Mouse (Mus musculus): ENCODE measurements at regions not wholly inside any gene's neighbourhood (a gene's known extent, or its start where the extent isn't known, plus 50 kb on each side); places are given as distances from the start of the nearest gene placed in this dataset.
A peak's percentile ranks its signal among the peaks of the same experiment; 100 is the strongest.

GRCm38 (mm10) chr4:55207749-55208385 is 142.0 kb upstream of the Rad23b start:
- H3K36me3 ChIP-seq, result no peaks in the 10 kb centered on the region
- peaks cover 3% of the 10 kb centered on the region; the same call in 1 of the 2 replicates for H3K27me3 ChIP-seq
- peaks cover 28% of the 10 kb centered on the region for H3K4me1 ChIP-seq (replicated peaks)
- peak overlapping the region; percentile 69 for H3K27ac ChIP-seq
- WGBS, result 14% methylated on average over 13 of the region's 13 CpGs
- H3K4me2 ChIP-seq (replicated peaks), result peak overlapping the region; percentile 38
- H3K9ac ChIP-seq (replicated peaks), result no peak overlapping the region
- no peaks in the 10 kb centered on the region for H3K9me3 ChIP-seq
- H3K4me3 ChIP-seq (replicated peaks), result no peak overlapping the region
- peak; percentile 63 for ATAC-seq

DNA sequence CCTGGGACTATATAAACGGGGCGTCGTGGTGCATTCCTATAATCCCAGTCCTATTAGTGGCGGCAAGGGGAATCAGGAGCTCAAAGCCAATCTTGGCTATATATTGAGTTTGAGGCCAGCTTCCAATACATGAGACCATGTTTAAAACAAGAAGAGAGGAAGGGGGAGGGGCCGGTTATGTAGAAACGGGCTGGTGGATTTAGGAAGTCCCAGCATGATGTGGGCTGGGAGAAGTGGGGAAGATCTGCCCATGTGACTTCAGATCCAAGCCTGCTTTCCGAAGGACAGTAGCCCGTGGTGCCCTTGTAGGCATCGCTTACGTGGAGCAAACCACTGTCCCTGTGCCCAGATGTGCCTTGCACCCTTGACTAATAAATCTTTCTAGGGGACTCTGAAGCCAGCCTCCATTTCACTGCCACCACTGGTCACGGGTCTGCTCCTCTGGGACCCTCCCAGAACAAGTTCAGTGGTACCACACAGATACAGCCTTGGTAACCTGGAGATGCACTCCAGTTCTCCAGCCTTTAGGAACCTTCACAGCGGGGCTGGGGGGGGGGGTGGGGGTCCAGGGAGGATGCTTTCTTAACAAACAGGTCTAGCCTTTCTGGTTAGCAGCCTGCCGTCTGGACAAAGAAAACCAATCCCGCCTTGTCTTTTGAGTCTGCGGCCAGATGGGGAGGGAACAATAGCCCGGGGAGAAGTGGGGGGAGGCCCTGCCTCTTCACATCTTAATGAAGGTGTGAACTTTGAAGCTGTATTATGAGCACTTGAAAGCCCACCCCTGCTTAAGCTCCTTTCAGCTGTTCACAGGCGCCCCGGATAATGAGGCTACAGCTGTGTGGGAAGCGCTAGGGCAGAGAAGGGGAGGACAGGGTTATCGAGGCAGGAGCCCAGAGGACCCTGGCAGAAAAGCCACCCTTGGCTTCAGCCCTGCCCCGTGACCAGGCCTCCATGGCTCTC is 141.2 kb upstream of the Rad23b start:
- Histone ChIP-seq H3K27me3 (no peaks in the 10 kb centered on the region), H3K27ac (peak overlapping the region; percentile 69), H3K9ac (replicated peaks) (no peak overlapping the region; the same call in 1 of the 2 replicates), H3K4me3 (replicated peaks) (no peak overlapping the region), H3K4me2 (replicated peaks) (peak overlapping the region; percentile 38), H3K4me1 (replicated peaks) (peaks cover 27% of the 10 kb centered on the region), H3K36me3 (no peaks in the 10 kb centered on the region), H3K9me3 (no peaks in the 10 kb centered on the region)
- 2% methylated on average over 21 of the region's 21 CpGs for WGBS
- ATAC-seq, result peak; percentile 92

DNA sequence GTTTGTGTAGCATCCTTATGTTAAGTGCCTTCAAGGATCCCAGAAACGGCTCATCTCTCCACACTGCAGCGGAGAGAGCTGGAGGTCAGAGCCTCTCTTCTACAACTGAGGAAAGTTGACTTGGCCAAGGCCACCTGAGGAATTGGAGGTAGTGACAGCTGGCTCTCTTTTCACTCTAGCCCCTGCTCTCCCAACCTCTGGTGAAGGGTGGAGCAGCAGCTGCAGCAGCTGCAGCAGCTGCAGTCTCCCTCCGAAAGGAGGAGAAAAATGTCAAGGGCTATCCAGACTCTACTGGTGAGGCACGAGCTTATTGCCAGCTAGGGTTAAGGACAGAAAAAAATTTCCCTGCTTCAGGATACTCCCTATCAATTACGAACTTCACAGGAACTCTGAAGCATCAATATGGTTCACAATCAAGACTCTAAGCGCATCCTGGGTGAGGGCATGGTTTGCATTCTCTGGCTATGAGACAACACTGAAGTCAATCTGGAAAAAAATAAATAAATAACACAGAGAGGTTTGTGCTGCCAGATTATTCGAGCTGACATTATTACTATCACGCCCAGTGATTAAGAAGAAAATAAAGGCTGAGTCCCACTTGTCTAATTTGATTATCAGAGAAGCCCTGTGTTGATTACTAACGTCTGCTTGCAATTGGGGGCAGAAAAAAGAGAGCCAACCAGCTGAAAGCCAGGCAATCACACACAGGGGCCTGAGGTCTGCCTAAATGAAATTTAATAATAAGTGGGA is 134.2 kb upstream of the Rad23b start:
- no peak overlapping the region for H3K4me3 ChIP-seq (replicated peaks)

GRCm38 (mm10) chr4:55216175-55216545 is 133.7 kb upstream of the Rad23b start:
- Histone ChIP-seq H3K4me3 (replicated peaks) (no peak overlapping the region), H3K27me3 (no peaks in the 10 kb centered on the region), H3K4me2 (replicated peaks) (no peak overlapping the region), H3K9me3 (no peaks in the 10 kb centered on the region), H3K27ac (no peak overlapping the region), H3K4me1 (replicated peaks) (peaks cover 13% of the 10 kb centered on the region), H3K9ac (replicated peaks) (no peak overlapping the region), H3K36me3 (no peaks in the 10 kb centered on the region)
- no peak for ATAC-seq
- 22% methylated on average over 6 of the region's 6 CpGs for WGBS

More for the DNA sequence above, 134.2 kb upstream of the Rad23b start:
- 49% methylated on average over 9 of the region's 9 CpGs for WGBS
- no peaks in the 10 kb centered on the region for H3K27me3 ChIP-seq
- H3K4me1 ChIP-seq (replicated peaks), result peaks cover 13% of the 10 kb centered on the region
- no peak overlapping the region for H3K9ac ChIP-seq (replicated peaks)
- H3K4me2 ChIP-seq (replicated peaks), result no peak overlapping the region
- H3K36me3 ChIP-seq, result no peaks in the 10 kb centered on the region
- ATAC-seq, result 0 out of 2 replicates have a peak, but pooled peaks have one; percentile 17
- no peak overlapping the region for H3K27ac ChIP-seq
- no peaks in the 10 kb centered on the region for H3K9me3 ChIP-seq

GRCm38 (mm10) chr4:55225766-55226165 is 124.1 kb upstream of the Rad23b start:
- 93% methylated on average over 5 of the region's 5 CpGs for WGBS
- H3K27ac ChIP-seq, result no peak overlapping the region
- no peak for ATAC-seq
- H3K9me3 ChIP-seq, result no peaks in the 10 kb centered on the region
- H3K4me3 ChIP-seq (replicated peaks), result no peak overlapping the region
- H3K4me1 ChIP-seq (replicated peaks), result no peaks in the 10 kb centered on the region
- no peaks in the 10 kb centered on the region for H3K27me3 ChIP-seq
- no peak overlapping the region for H3K9ac ChIP-seq (replicated peaks)
- no peaks in the 10 kb centered on the region for H3K36me3 ChIP-seq
- H3K4me2 ChIP-seq (replicated peaks), result no peak overlapping the region

DNA sequence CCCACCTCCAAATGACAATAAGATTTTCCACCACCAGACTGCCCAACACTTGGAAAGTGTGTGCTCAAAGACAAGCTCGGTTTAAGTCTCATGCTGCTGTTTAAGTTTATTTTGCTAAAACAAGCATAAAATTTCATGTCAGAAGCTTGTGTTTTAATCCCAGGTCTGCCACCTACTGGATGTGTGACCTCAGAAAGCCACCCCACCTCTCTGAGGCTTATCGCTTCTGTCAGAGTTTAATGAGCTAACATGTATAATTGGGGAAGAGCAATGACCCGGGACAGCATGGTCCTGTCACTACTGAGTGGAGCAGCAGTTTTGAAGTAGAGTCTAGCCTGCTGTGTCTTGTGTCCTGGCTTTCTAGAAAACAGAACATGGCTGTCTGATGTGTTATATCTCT is 122.4 kb upstream of the Rad23b start:
- Histone ChIP-seq H3K4me1 (replicated peaks) (no peaks in the 10 kb centered on the region), H3K27ac (no peak overlapping the region), H3K36me3 (no peaks in the 10 kb centered on the region), H3K4me3 (replicated peaks) (no peak overlapping the region), H3K9ac (replicated peaks) (no peak overlapping the region), H3K4me2 (replicated peaks) (no peak overlapping the region), H3K9me3 (no peaks in the 10 kb centered on the region), H3K27me3 (no peaks in the 10 kb centered on the region)
- WGBS, result 68% methylated on average over 3 of the region's 3 CpGs
- ATAC-seq, result no peak

- Histone ChIP-seq H3K27me3 (no peaks in the 10 kb centered on the region), H3K4me3 (replicated peaks) (no peak overlapping the region), H3K9ac (replicated peaks) (no peak overlapping the region), H3K9me3 (no peaks in the 10 kb centered on the region), H3K4me1 (replicated peaks) (no peaks in the 10 kb centered on the region), H3K36me3 (no peaks in the 10 kb centered on the region), H3K27ac (no peak overlapping the region), H3K4me2 (replicated peaks) (no peak overlapping the region)
- no peak for ATAC-seq
- WGBS, result 29% methylated on average over 4 of the region's 4 CpGs
Observed at GRCm38 (mm10) chr4:55231522-55231921, 118.3 kb upstream of the Rad23b start.

- Histone ChIP-seq H3K4me3 (replicated peaks) (no peak overlapping the region), H3K36me3 (no peaks in the 10 kb centered on the region), H3K4me2 (replicated peaks) (no peak overlapping the region), H3K9ac (replicated peaks) (no peak overlapping the region), H3K9me3 (no peaks in the 10 kb centered on the region), H3K27me3 (no peaks in the 10 kb centered on the region), H3K27ac (no peak overlapping the region), H3K4me1 (replicated peaks) (no peaks in the 10 kb centered on the region)
- 69% methylated on average over 6 of the region's 6 CpGs for WGBS
- ATAC-seq, result no peak
Observed at GRCm38 (mm10) chr4:55237856-55238255, 112.0 kb upstream of the Rad23b start.

DNA sequence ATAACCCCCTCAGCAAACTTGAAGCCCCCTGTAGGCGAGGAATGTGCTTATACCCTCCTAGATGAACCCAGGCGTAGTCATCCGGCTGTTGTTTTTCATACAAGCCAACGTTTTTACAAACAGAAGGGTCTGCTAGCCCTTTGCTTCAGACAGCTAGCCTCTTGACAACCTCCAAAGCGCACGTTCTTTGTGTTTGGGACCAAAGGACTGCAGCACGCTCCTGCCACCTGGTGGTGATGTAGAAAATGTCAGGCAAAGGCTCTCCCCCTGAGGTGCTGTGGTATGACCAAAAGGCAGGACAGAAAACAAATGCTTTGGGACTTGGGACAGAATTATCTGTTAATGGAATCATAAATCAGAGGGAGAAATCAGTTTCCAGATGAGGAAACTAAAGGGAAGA is 109.4 kb upstream of the Rad23b start:
- Histone ChIP-seq H3K36me3 (no peaks in the 10 kb centered on the region), H3K27ac (no peak overlapping the region), H3K9me3 (no peaks in the 10 kb centered on the region), H3K27me3 (no peaks in the 10 kb centered on the region), H3K4me2 (replicated peaks) (no peak overlapping the region), H3K9ac (replicated peaks) (no peak overlapping the region), H3K4me1 (replicated peaks) (peaks cover 10% of the 10 kb centered on the region), H3K4me3 (replicated peaks) (no peak overlapping the region)
- peak; percentile 69; the same call in 1 of the 2 replicates for ATAC-seq
- 3% methylated on average over 7 of the region's 7 CpGs for WGBS

DNA sequence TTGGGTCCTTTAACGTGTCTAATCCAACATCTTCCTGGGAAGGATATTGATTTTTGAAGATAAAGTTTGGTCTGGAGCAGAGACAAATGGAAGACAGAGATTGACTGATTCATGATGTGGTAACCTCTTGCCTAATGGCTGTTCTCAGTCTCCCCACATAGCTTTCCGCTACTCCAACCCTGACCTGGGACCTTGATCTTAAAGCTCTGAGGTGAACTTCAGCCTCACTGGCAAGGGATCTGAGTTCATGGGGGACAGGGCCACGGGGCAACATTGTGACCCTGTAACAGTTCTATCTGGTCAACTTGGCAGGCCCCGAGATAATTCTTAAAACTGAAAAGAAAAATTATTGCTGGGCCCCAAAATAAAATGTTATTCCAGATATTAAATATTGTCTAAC is 107.5 kb upstream of the Rad23b start:
- Histone ChIP-seq H3K36me3 (no peaks in the 10 kb centered on the region), H3K4me2 (replicated peaks) (no peak overlapping the region), H3K9ac (replicated peaks) (no peak overlapping the region), H3K9me3 (no peaks in the 10 kb centered on the region), H3K4me1 (replicated peaks) (peaks cover 10% of the 10 kb centered on the region), H3K27me3 (no peaks in the 10 kb centered on the region), H3K27ac (no peak overlapping the region), H3K4me3 (replicated peaks) (no peak overlapping the region)
- ATAC-seq, result no peak
- 85% methylated on average over 4 of the region's 4 CpGs for WGBS

- Histone ChIP-seq H3K9me3 (no peaks in the 10 kb centered on the region), H3K4me2 (replicated peaks) (no peak overlapping the region), H3K36me3 (no peaks in the 10 kb centered on the region), H3K27ac (no peak overlapping the region), H3K9ac (replicated peaks) (no peak overlapping the region), H3K4me3 (replicated peaks) (no peak overlapping the region), H3K4me1 (replicated peaks) (peaks cover 10% of the 10 kb centered on the region), H3K27me3 (no peaks in the 10 kb centered on the region)
- ATAC-seq, result peak; percentile 53
- WGBS, result 37% methylated on average over 14 of the region's 14 CpGs
Observed at GRCm38 (mm10) chr4:55243091-55244058, 106.5 kb upstream of the Rad23b start.
